Mouse (Mus musculus) stomach, postnatal 0 days (tissue): ENCODE data around the gene Poc5. TPM values are rescaled to one million over a fixed set of nuclear protein-coding genes. Genes with fewer than 3 reads are reported as not detected.
A peak's percentile ranks its signal among the peaks of the same experiment; 100 is the strongest.

Experiments
- ATAC-seq: fragments of 200-750 bp; cut with Nextera tagmentation; 2 replicates; pipeline ENCODE4 v1.8.0; 2017; ENCODE audit not compliant: low FRiP score, low TSS enrichment
- DNase-seq: peaks from one replicate; pipeline ENCODE4 v3.0.0-alpha.2; 2016; ENCODE audit warnings: low spot score
- H3K27ac ChIP-seq: fragments of 300-500 bp; sonication (generic); replicated peaks from 2 replicates; pipeline ENCODE4 v1.5.1; 2014; ENCODE audit warnings: mild to moderate bottlenecking, control low read depth
- H3K27me3 ChIP-seq: fragments of 300-500 bp; sonication (generic); 2 replicates; pipeline ENCODE4 v1.6.1; 2014; ENCODE audit warnings: low read length; ENCODE audit not compliant: control insufficient read depth, insufficient read depth
- H3K36me3 ChIP-seq: fragments of 300-500 bp; sonication (generic); 2 replicates; pipeline ENCODE4 v1.6.1; 2014; ENCODE audit warnings: low read length, mixed read lengths; ENCODE audit not compliant: control insufficient read depth, insufficient read depth
- H3K4me1 ChIP-seq: fragments of 300-500 bp; sonication (generic); replicated peaks from 2 replicates; pipeline ENCODE4 v1.6.1; 2014; ENCODE audit warnings: antibody characterized with exemption; ENCODE audit not compliant: control insufficient read depth, insufficient read depth
- H3K4me2 ChIP-seq: fragments of 300-500 bp; sonication (generic); replicated peaks from 2 replicates; pipeline ENCODE4 v1.6.1; 2014; ENCODE audit warnings: low read depth, mild to moderate bottlenecking, control low read depth, moderate library complexity
- H3K4me3 ChIP-seq: fragments of 300-500 bp; sonication (generic); 2 replicates; pipeline ENCODE4 v1.5.1; 2014; ENCODE audit warnings: low read depth, low read length, control low read depth
- H3K9ac ChIP-seq: fragments of 300-500 bp; sonication (generic); 2 replicates; pipeline ENCODE4 v1.6.1; 2014; ENCODE audit warnings: mild to moderate bottlenecking, low read length, control low read depth, mixed read lengths
- H3K9me3 ChIP-seq: fragments of 300-500 bp; sonication (generic); 2 replicates; pipeline ENCODE4 v1.6.1; 2016; ENCODE audit warnings: low read length; ENCODE audit not compliant: control insufficient read depth
- CTCF ChIP-seq: IDR thresholded peaks from 2 replicates; pipeline ENCODE4 v1.5.1; 2016; ENCODE audit warnings: antibody characterized with exemption, low read depth, mild to moderate bottlenecking, moderate library complexity
- EP300 ChIP-seq: optimal IDR thresholded peaks from 2 replicates; pipeline ENCODE3; 2016; ENCODE audit warnings: antibody characterized with exemption
- WGBS: fragments of 180-500 bp; shearing (Covaris S2); extraction: QIAGEN DNeasy Blood & Tissue Kit; methylation state at CpG from one replicate; pipeline ENCODE4 v1.1.7; 2014; 5-methylcytosine and 5-hydroxymethylcytosine counted together
- polyA plus RNA-seq: library from polyadenylated mRNA; unstranded; fragments of >200 nt; fragmentation: Nextera tagmentation; extraction: Ambion mirVana; gene quantifications from 2 replicates; pipeline ENCODE4 v1.2.1, GENCODE M21; 2015

Poc5 gene
- polyA plus RNA-seq, 1 experiment from 2014 or later = 6.4 TPM

- TF ChIP-seq EP300 (no peak), CTCF (peak; percentile 57)
- DNase-seq (peak; percentile 20), ATAC-seq (no peak)
Observed at GRCm38 (mm10) chr13:96375519-96375918, 12.6 kb upstream of the Poc5 start.

DNA sequence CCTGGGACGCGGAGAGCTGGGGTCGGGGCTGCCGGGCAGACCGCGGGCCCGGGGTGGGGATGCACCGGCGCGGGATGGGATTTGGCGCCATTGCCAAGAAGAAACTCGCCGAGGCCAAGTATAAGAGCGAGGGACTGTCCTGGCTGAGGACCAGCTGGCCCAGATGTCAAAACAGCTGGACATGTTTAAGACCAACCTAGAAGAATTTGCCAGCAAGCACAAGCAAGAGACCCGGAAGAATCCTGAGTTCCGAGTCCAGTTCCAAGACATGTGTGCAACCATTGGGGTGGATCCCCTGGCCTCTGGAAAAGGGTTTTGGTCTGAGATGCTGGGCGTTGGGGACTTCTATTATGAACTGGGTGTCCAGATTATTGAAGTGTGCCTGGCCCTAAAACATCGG is 11.2 kb upstream of the Poc5 start:
- Histone ChIP-seq H3K27ac (no peak overlapping the region), H3K4me1 (no peaks in the 10 kb centered on the region), H3K36me3 (no peaks in the 10 kb centered on the region), H3K9ac (no peak overlapping the region), H3K4me2 (no peak overlapping the region), H3K27me3 (no peaks in the 10 kb centered on the region), H3K4me3 (no peak overlapping the region), H3K9me3 (no peaks in the 10 kb centered on the region)
- ATAC-seq (no peak), DNase-seq (no peak)
- 79% methylated on average over 18 of the region's 18 CpGs for WGBS
- TF ChIP-seq CTCF (no peak), EP300 (no peak)

More at GRCm38 (mm10) chr13:96375519-96375918, 12.6 kb upstream of the Poc5 start:
- H3K4me1 ChIP-seq = no peaks in the 10 kb centered on the region
- no peak overlapping the region for H3K27ac ChIP-seq
- no peak overlapping the region for H3K9ac ChIP-seq
- no peaks in the 10 kb centered on the region for H3K36me3 ChIP-seq
- 8% methylated on average over 2 of the region's 2 CpGs for WGBS
- H3K4me2 ChIP-seq = no peak overlapping the region
- no peaks in the 10 kb centered on the region for H3K9me3 ChIP-seq
- H3K4me3 ChIP-seq = no peak overlapping the region
- no peaks in the 10 kb centered on the region for H3K27me3 ChIP-seq

DNA sequence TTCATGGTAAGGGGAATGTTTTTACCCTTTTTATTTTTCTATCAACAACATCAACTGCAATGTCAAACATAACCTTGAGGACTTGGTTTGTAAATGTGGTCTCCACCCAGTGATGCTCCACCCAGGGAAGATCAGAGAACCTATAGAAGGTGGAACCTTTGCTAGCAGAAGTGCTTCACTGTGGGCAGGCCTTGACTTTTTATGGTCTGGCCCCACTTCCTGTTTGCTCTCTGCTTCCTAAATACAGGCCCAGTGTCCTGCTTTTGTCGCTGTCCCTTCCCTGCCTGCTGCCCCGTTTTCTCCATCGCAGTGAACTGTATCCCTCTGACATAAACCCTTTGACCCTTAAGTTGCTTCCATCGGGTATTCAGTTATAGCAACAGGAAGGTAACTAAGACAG is 10.2 kb upstream of the Poc5 start:
- ATAC-seq = no peak
- no peak overlapping the region for H3K4me3 ChIP-seq
- no peak overlapping the region for H3K27ac ChIP-seq
- H3K27me3 ChIP-seq = no peaks in the 10 kb centered on the region
- no peak overlapping the region for H3K4me2 ChIP-seq
- DNase-seq = no peak
- no peak overlapping the region for H3K9ac ChIP-seq
- H3K9me3 ChIP-seq = no peaks in the 10 kb centered on the region
- 71% methylated on average over 4 of the region's 4 CpGs for WGBS
- no peaks in the 10 kb centered on the region for H3K36me3 ChIP-seq
- H3K4me1 ChIP-seq = no peaks in the 10 kb centered on the region
- TF ChIP-seq EP300 (no peak), CTCF (no peak)

- WGBS = 17% methylated on average over 2 of the region's 2 CpGs
- ATAC-seq = no peak
- no peak for DNase-seq
- Histone ChIP-seq H3K4me3 (peak overlapping the region; percentile 85; the same call in 1 of the 2 replicates), H3K9me3 (no peaks in the 10 kb centered on the region), H3K27me3 (no peaks in the 10 kb centered on the region), H3K9ac (peak overlapping the region; percentile 35; the same call in 1 of the 2 replicates), H3K36me3 (peaks cover 6% of the 10 kb centered on the region; the same call in 1 of the 2 replicates), H3K4me1 (0 out of 2 replicates have a peak, but pooled peaks cover 2% of the 10 kb centered on the region), H3K27ac (no peak overlapping the region), H3K4me2 (peak overlapping the region; percentile 72)
- TF ChIP-seq CTCF (peak; percentile 20; the same call in 1 of the 2 replicates), EP300 (no peak)
Observed at GRCm38 (mm10) chr13:96389301-96389700, 1.2 kb downstream of the Poc5 start.

DNA sequence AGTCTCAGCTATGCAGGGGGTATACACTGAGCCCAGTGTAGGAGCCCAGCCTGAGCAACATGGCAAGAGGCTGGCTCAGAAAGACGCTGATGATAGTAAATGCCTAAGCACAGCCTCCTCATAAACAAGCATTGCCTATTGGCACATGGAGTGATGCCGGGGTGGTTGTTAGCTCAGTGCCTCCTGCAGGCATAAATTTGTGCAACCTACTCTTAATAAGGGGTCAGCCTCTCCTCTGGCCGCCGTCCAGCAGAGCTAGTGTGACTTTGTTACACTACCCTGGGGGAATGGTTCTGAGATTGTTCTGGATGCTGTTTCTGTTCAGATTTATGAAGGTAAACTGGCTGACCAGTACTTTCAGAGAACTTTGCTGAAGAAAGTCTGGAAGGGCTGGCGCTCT is 13.2 kb downstream of the Poc5 start:
- no peak overlapping the region for H3K27ac ChIP-seq
- peaks cover 27% of the 10 kb centered on the region for H3K36me3 ChIP-seq
- H3K4me3 ChIP-seq = no peak overlapping the region
- no peaks in the 10 kb centered on the region for H3K9me3 ChIP-seq
- whole genome bisulfite sequencing = 93% methylated on average over 5 of the region's 5 CpGs
- no peaks in the 10 kb centered on the region for H3K27me3 ChIP-seq
- H3K4me1 ChIP-seq = no peaks in the 10 kb centered on the region
- no peak overlapping the region for H3K4me2 ChIP-seq
- DNase-seq = no peak
- no peak overlapping the region for H3K9ac ChIP-seq
- ATAC-seq = no peak
- TF ChIP-seq EP300 (no peak), CTCF (no peak)

DNA sequence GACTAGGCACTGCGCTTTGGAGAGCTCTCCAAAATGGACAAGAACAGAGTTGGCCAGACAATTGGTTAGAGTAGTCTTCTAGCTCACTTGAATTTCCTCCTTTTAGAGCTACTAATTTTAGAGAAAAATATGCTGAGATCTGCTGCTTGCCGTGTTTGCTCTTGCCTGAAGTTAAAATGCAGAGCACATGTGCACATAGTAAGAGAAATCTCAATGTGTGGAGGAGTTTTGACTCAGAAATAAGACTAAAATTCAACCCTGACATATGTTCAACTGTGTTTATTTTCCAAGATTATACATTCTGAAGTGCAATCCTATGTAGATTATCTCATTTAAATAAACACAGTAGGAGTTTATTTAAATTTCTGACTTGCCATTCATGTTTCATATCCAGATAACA is 17.4 kb downstream of the Poc5 start:
- no peak overlapping the region for H3K9ac ChIP-seq
- no peaks in the 10 kb centered on the region for H3K27me3 ChIP-seq
- H3K4me3 ChIP-seq = no peak overlapping the region
- H3K27ac ChIP-seq = no peak overlapping the region
- DNase-seq (no peak), ATAC-seq (no peak)
- peaks cover 18% of the 10 kb centered on the region for H3K36me3 ChIP-seq
- no peak for TF ChIP-seq EP300
- TF ChIP-seq CTCF = no peak
- WGBS = 85% methylated on average over 2 of the region's 2 CpGs
- H3K4me1 ChIP-seq = no peaks in the 10 kb centered on the region
- H3K4me2 ChIP-seq = no peak overlapping the region
- no peaks in the 10 kb centered on the region for H3K9me3 ChIP-seq
